Mouse (Mus musculus): Measurements from ENCODE around the gene Habp4.

Habp4 gene

GRCm38 (mm10) chr13:64178746-64179652 lies 17.4 kb downstream of the Habp4 start:
- no peak for DNase-seq (ENCODE audit: low spot score in 2 of 2)

GRCm38 (mm10) chr13:64180300-64180699 lies 18.7 kb downstream of the Habp4 start:
- peak in 1 of 2 experiments; percentile 17 for DNase-seq (ENCODE audit: low spot score in 2 of 2)

GRCm38 (mm10) chr13:64180888-64181287 lies 19.3 kb downstream of the Habp4 start:
- DNase-seq (ENCODE audit: low spot score in 2 of 2): peak; percentile 24 to 61

- DNase-seq (ENCODE audit: low spot score in 2 of 2): no peak
Measured at GRCm38 (mm10) chr13:64182091-64182490, 20.5 kb downstream of the Habp4 start.

GRCm38 (mm10) chr13:64183583-64183982 lies 22.0 kb downstream of the Habp4 start:
- DNase-seq (ENCODE audit: low spot score in 2 of 2): no peak

GRCm38 (mm10) chr13:64184361-64184760 lies 22.7 kb downstream of the Habp4 start:
- DNase-seq (ENCODE audit: low spot score in 2 of 2): no peak

GRCm38 (mm10) chr13:64185176-64185575 lies 23.6 kb downstream of the Habp4 start:
- no peak for DNase-seq (ENCODE audit: low spot score in 2 of 2)

- DNase-seq (ENCODE audit: low spot score in 2 of 2): no peak
Measured at GRCm38 (mm10) chr13:64185586-64185985, 24.0 kb downstream of the Habp4 start.

- DNase-seq (ENCODE audit: low spot score in 2 of 2): no peak
Measured at GRCm38 (mm10) chr13:64186516-64186915, 24.9 kb downstream of the Habp4 start.

GRCm38 (mm10) chr13:64187065-64187464 lies 25.4 kb downstream of the Habp4 start:
- no peak for DNase-seq (ENCODE audit: low spot score in 2 of 2)

- DNase-seq (ENCODE audit: low spot score in 2 of 2): no peak
Measured at GRCm38 (mm10) chr13:64197899-64198298, 36.3 kb downstream of the Habp4 start.

GRCm38 (mm10) chr13:64198310-64198709 lies 36.7 kb downstream of the Habp4 start:
- DNase-seq (ENCODE audit: low spot score in 2 of 2): no peak

- no peak for DNase-seq (ENCODE audit: low spot score in 2 of 2)
Measured at GRCm38 (mm10) chr13:64200911-64201310, 39.3 kb downstream of the Habp4 start.

- DNase-seq (ENCODE audit: low spot score in 2 of 2): peak in 1 of 2 experiments; percentile 54
Measured at GRCm38 (mm10) chr13:64204726-64205125, 43.1 kb downstream of the Habp4 start.

GRCm38 (mm10) chr13:64205186-64205585 lies 43.6 kb downstream of the Habp4 start:
- DNase-seq (ENCODE audit: low spot score in 2 of 2): no peak

- DNase-seq (ENCODE audit: low spot score in 2 of 2): no peak
Measured at GRCm38 (mm10) chr13:64208146-64208545, 46.5 kb downstream of the Habp4 start.

GRCm38 (mm10) chr13:64211995-64212603 lies 50.5 kb downstream of the Habp4 start:
- DNase-seq (ENCODE audit: low spot score in 2 of 2): no peak

GRCm38 (mm10) chr13:64214891-64215290 lies 53.3 kb downstream of the Habp4 start:
- no peak for DNase-seq (ENCODE audit: low spot score in 2 of 2)

GRCm38 (mm10) chr13:64225738-64226137 lies 64.1 kb downstream of the Habp4 start:
- DNase-seq (ENCODE audit: low spot score in 2 of 2): no peak

GRCm38 (mm10) chr13:64226725-64227124 lies 65.1 kb downstream of the Habp4 start:
- no peak for DNase-seq (ENCODE audit: low spot score in 2 of 2)

- DNase-seq (ENCODE audit: low spot score in 2 of 2): no peak
Measured at GRCm38 (mm10) chr13:64233139-64233538, 71.5 kb downstream of the Habp4 start.

- DNase-seq (ENCODE audit: low spot score in 2 of 2): no peak
Measured at GRCm38 (mm10) chr13:64235062-64235715, 73.6 kb downstream of the Habp4 start.

Measured in thymus, postnatal 10 days (tissue).